Mouse (Mus musculus) brown adipose tissue, adult 24 weeks (tissue): ENCODE measurements at regions not wholly inside any gene's neighbourhood (a gene's known extent, or its start where the extent isn't known, plus 50 kb on each side); places are given as distances from the start of the nearest gene placed in this dataset.

Experiments used
- H3K27ac ChIP-seq: fragments of 200-500 bp; replicated peaks from 2 replicates; pipeline ENCODE4 v1.5.1; 2012; ENCODE audit warnings: low read depth, mild to moderate bottlenecking, low read length
- H3K4me1 ChIP-seq: fragments of 200-500 bp; 2 replicates; pipeline ENCODE4 v1.6.1; 2012; ENCODE audit warnings: low read length, mixed read lengths; ENCODE audit not compliant: control insufficient read depth, insufficient read depth, insufficient read length
- H3K4me3 ChIP-seq: fragments of 200-500 bp; 2 replicates; pipeline ENCODE4 v1.5.1; 2012; ENCODE audit warnings: low read depth, mild to moderate bottlenecking, low read length, moderate library complexity; ENCODE audit not compliant: insufficient read depth

DNA sequence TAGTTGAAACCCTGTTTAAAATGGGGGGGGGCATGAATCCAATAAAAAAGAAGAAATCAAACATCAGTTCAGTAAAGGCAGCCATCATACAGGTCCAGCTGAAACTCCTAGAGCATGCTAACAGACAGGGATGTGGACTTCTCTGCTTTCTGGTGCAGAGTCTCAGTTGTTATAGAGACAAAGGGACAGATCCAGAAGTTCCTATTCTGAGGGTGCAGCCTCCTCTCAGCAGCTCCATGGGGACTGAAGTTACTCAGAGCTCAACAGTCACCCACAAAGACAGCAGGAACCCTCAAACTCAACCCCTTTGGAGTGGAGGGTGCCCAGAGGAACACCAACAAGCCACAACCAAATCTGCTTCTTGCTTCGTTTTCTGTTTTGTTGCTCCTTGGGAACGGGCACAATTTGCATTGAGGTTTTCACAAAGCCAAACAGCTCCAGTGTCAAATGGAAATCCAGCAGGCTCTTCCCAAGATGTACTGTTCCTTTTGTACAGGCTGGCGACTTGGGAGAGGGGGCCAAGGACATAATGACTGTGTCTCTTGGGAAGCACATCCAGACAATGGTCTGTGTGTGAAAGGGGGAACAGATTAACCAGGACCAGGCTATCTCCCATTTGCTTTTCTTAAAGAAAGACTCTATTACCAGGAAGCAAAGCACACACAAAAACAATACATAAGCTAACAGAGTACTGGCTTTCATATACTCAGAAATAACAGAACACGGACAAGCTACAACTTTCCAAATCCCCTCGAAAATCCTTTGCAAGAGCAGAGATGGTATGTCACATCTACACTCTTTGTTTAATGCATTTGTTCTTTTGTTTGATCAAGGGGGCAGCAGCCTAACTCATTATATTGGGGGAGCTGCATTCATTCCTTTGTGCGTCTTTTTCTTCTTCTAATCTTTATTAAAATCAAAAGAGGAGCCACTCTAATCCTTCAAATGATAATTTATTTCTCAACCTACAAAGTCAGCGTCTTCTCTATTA lies 332.6 kb upstream of the Zfp462 start:
- H3K4me1 ChIP-seq = no peaks in the 10 kb centered on the region

DNA sequence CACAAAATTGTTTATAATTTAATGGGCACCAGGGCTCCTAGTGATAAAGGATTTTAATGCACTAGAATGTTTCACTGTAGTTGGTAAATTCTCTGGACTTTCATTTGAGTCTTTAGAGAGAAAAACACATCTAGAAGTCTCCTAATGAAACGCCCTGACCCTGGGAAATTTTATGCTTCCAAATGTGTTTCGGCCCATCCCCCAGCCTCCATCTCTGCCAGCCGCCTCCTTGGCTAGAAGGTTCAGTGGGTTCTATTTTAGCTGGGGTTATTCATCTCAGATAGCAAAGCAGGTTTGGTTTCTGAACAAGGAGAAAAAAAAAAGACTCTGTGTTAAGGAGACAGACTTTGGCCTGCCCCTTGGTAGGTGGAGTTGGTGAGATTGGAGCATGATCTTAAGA lies 331.8 kb upstream of the Zfp462 start:
- H3K4me3 ChIP-seq = no peak overlapping the region
- H3K4me1 ChIP-seq = no peaks in the 10 kb centered on the region
- H3K27ac ChIP-seq = no peak overlapping the region

More for the DNA sequence above, 332.6 kb upstream of the Zfp462 start:
- H3K4me3 ChIP-seq = no peak overlapping the region
- no peak overlapping the region for H3K27ac ChIP-seq

DNA sequence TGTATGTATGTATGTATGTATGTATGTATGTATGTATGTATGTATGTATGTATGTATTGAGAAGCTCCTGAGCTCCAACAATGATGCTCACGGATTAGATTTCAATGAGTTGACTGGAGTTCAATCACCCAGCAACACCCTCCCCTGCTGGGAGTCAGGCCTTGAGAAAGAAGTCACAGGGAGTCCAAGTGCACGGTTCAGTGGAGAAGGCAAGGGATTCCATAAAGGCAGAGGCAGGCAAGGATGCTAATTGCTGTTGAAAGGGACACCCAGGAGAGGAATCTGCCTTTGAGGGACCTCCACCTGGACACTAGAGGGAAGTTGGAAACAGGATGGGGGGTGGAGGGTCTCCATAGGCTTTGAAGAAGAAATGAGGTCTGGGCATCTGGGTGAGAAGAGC lies 331.2 kb upstream of the Zfp462 start:
- no peak overlapping the region for H3K4me3 ChIP-seq
- no peak overlapping the region for H3K27ac ChIP-seq
- H3K4me1 ChIP-seq = no peaks in the 10 kb centered on the region

GRCm38 (mm10) chr4:54615886-54616285 lies 329.0 kb upstream of the Zfp462 start:
- no peaks in the 10 kb centered on the region for H3K4me1 ChIP-seq
- no peak overlapping the region for H3K4me3 ChIP-seq
- H3K27ac ChIP-seq = no peak overlapping the region

- Histone ChIP-seq H3K4me3 (no peak overlapping the region), H3K27ac (no peak overlapping the region), H3K4me1 (no peaks in the 10 kb centered on the region; the same call in 1 of the 2 replicates)
Measured at GRCm38 (mm10) chr4:54624024-54624873, 320.6 kb upstream of the Zfp462 start.

GRCm38 (mm10) chr4:54636986-54637641 lies 307.7 kb upstream of the Zfp462 start:
- no peak overlapping the region for H3K27ac ChIP-seq
- H3K4me3 ChIP-seq = no peak overlapping the region
- H3K4me1 ChIP-seq = peaks cover 2% of the 10 kb centered on the region; the same call in 1 of the 2 replicates

DNA sequence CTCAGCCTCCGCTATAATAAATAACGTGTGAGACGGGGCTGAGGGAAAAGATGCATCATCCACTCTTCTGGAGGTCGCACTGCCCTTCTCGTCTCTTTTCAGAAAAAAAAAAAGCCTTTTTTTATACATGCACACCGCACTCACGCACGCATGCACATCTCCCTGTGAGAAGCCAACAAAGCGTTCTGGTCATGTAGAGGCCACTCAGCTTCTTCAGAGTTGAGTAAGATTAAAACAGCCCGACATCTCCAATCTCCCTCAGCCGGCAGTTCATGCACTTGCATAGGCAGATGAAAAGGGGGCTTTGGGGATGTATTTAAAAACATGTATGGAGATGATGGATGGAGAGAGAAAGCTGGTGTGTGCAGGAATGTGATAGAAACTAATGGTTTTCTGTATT lies 298.8 kb upstream of the Zfp462 start:
- Histone ChIP-seq H3K4me3 (no peak overlapping the region), H3K27ac (no peak overlapping the region), H3K4me1 (no peaks in the 10 kb centered on the region)

GRCm38 (mm10) chr4:54646459-54646858 lies 298.4 kb upstream of the Zfp462 start:
- Histone ChIP-seq H3K4me3 (no peak overlapping the region), H3K27ac (no peak overlapping the region), H3K4me1 (no peaks in the 10 kb centered on the region)

- H3K27ac ChIP-seq = no peak overlapping the region
- H3K4me3 ChIP-seq = no peak overlapping the region
- no peaks in the 10 kb centered on the region for H3K4me1 ChIP-seq
Measured at GRCm38 (mm10) chr4:54648254-54648653, 296.6 kb upstream of the Zfp462 start.

DNA sequence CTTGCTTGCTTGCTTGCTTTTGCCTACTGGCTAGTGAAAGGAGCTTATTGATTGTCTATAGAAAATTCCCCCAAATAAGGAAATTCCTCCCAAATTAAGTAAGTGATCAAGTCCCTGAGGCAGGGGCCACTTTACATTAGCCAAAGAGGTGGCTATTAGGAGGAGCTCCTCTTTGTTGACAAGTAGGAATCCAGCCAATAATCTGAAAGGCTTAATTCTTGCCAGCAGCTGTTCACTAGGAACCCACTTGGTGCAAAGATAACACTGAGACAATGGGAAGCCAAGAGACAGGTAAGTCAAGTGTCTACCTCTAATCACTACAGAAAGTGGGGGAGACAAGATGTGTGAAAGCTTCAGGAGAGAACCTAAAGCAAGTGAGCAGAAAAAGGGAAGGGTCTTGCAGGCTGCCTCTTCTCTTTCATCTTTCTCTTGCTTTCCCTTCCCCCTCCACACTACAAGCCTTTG lies 293.2 kb upstream of the Zfp462 start:
- Histone ChIP-seq H3K4me1 (no peaks in the 10 kb centered on the region), H3K4me3 (no peak overlapping the region), H3K27ac (no peak overlapping the region)

- Histone ChIP-seq H3K4me1 (no peaks in the 10 kb centered on the region), H3K27ac (no peak overlapping the region), H3K4me3 (no peak overlapping the region)
Measured at GRCm38 (mm10) chr4:54652111-54653021, 292.5 kb upstream of the Zfp462 start.

- no peaks in the 10 kb centered on the region for H3K4me1 ChIP-seq
- H3K4me3 ChIP-seq = no peak overlapping the region
- H3K27ac ChIP-seq = no peak overlapping the region
Measured at GRCm38 (mm10) chr4:54653097-54653776, 291.6 kb upstream of the Zfp462 start.
